Mouse (Mus musculus) embryonic facial prominence, embryonic 11.5 days (tissue): ENCODE data around the gene Fbxo48. TPM values are rescaled to one million over a fixed set of nuclear protein-coding genes. Genes with fewer than 3 reads are reported as not detected.

Experiments
- ATAC-seq: fragments of 200-750 bp; cut with Nextera tagmentation; replicated peaks from 2 replicates; pipeline ENCODE4 v1.8.0; 2017; ENCODE audit warnings: low read depth; ENCODE audit not compliant: insufficient number of reproducible peaks, low FRiP score, low TSS enrichment
- DNase-seq: peaks from one replicate; pipeline ENCODE4 v3.0.0-alpha.2; 2015; ENCODE audit warnings: low spot score
- H3K27ac ChIP-seq: fragments of 300-500 bp; sonication (generic); replicated peaks from 2 replicates; pipeline ENCODE4 v1.5.1; 2014; ENCODE audit warnings: mild to moderate bottlenecking, low read depth, low read length, control low read depth
- H3K27me3 ChIP-seq: fragments of 300-500 bp; sonication (generic); 2 replicates; pipeline ENCODE4 v1.6.1; 2014; ENCODE audit warnings: mild to moderate bottlenecking, low read length, moderate library complexity, mixed read lengths; ENCODE audit not compliant: control insufficient read depth, insufficient read depth
- H3K36me3 ChIP-seq: fragments of 300-500 bp; sonication (generic); replicated peaks from 2 replicates; pipeline ENCODE4 v1.6.1; 2014; ENCODE audit warnings: low read depth, mild to moderate bottlenecking, low read length, moderate library complexity, mixed read lengths; ENCODE audit not compliant: control insufficient read depth, insufficient read depth
- H3K4me1 ChIP-seq: fragments of 300-500 bp; sonication (generic); 2 replicates; pipeline ENCODE4 v1.6.1; 2014; ENCODE audit warnings: low read length, mixed read lengths; ENCODE audit not compliant: control insufficient read depth, insufficient read depth
- H3K4me2 ChIP-seq: fragments of 300-500 bp; sonication (generic); 2 replicates; pipeline ENCODE4 v1.6.1; 2014; ENCODE audit warnings: low read depth, mild to moderate bottlenecking, control low read depth, low read length, moderate library complexity
- H3K4me3 ChIP-seq: fragments of 300-500 bp; sonication (generic); 2 replicates; pipeline ENCODE4 v1.5.1; 2014; ENCODE audit warnings: low read depth, low read length, control low read depth
- H3K9ac ChIP-seq: fragments of 300-500 bp; sonication (generic); replicated peaks from 2 replicates; pipeline ENCODE4 v1.6.1; 2014; ENCODE audit warnings: mild to moderate bottlenecking, control low read depth, low read length
- H3K9me3 ChIP-seq: fragments of 300-500 bp; sonication (generic); replicated peaks from 2 replicates; pipeline ENCODE4 v1.6.1; 2016; ENCODE audit warnings: mild to moderate bottlenecking, low read length, inconsistent platforms, mixed read lengths; ENCODE audit not compliant: control insufficient read depth
- WGBS: fragments of 180-500 bp; shearing (Covaris S2); extraction: QIAGEN DNeasy Blood & Tissue Kit; methylation state at CpG from one replicate; pipeline ENCODE4 v1.1.7; 2014; 5-methylcytosine and 5-hydroxymethylcytosine counted together
- polyA plus RNA-seq: library from polyadenylated mRNA; unstranded; fragments of >200 nt; fragmentation: Nextera tagmentation; extraction: Ambion mirVana; gene quantifications from 2 replicates; pipeline ENCODE4 v1.2.1, GENCODE M21; 2014

Fbxo48 gene
- polyA plus RNA-seq = 1.9 and 2.4 TPM in 2 replicates

DNA sequence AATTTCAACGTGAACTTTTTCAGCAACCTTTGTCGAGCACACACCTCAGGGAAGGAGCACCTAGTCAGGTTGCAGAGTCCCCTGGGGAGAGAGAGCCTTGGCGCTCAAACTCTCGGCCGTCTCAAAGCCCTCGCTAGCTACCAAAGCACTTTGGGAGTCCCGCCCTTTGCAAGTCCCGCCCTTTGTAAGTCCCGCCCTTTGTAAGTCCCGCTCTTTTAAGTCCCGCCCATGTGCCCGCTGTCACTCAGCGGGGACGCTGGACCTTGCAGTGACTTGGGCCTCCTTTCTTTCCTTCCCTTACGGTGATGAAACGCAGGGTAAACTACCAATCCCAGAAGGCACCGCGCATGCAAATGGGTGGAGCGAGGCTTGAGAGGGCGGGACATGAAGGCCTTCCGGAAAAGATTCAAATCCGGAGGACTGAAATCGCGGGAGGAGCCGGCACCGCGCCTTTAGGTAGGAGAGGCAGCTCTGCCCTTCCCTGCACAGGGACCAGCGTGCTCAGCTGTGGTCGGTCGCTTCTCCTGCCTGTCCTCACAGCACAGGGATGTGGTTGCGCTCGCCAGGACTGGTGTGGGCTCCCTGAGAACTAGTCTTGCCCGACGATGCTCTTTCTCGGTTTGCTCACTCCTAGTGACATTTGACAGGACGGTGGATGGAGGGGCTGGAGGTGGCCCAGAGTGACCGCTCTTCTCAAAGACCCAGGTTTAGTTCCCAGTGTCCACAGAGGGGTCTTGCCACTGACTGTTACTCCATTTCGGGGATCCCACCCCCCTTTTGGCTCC is at the start of gene Fbxo48:
Gene Fbxo48, plus strand, starts transcription at position 400 of the 785 bp plus-strand sequence.
- H3K4me1 ChIP-seq = no peaks in the 10 kb centered on the region
- no peaks in the 10 kb centered on the region for H3K36me3 ChIP-seq
- H3K27ac ChIP-seq = no peak within 1 kb of the TSS; the same call in 1 of the 2 replicates
- ATAC-seq (peak; percentile 100), DNase-seq (peak; percentile 98)
- H3K27me3 ChIP-seq = no peaks in the 10 kb centered on the region
- 0% methylated on average over 38 of the region's 38 CpGs for WGBS
- peak within 1 kb of the TSS; percentile 71 for H3K4me2 ChIP-seq
- H3K4me3 ChIP-seq = peak within 1 kb of the TSS; percentile 66
- H3K9ac ChIP-seq = peak within 1 kb of the TSS; percentile 82
- no peaks in the 10 kb centered on the region for H3K9me3 ChIP-seq

DNA sequence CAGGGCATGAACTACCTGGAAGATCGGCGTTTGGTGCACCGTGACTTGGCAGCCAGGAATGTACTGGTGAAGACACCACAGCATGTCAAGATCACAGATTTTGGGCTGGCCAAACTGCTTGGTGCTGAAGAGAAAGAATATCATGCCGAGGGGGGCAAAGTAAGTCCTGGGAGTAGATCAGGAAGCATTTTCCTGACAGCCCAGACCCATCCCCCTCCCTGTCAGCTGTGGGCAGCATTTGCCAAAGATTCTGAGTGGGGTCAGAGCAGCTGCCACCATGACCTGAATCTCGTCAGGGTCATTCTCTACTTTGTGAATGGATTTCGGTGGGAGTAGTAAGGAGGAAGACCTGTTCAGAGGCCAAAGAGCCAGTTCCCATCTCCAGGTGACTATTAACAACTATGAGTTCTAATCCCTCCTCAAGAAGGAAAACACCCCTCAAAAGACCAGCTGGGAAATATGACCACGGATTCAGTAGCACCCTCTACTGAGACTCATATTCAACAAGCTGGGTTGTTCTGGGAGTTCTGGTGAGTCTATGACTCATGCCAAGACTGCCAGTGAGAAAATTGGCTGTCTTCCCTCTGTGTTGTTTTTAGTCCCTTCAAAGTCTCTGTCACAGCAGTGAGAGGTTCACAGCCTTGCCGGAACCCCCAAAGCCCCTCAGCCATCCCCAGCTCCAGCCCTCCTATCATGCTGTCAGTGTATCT is 46.7 kb upstream of the Fbxo48 start:
- 63% methylated on average over 8 of the region's 8 CpGs for WGBS
- Histone ChIP-seq H3K27me3 (no peaks in the 10 kb centered on the region), H3K4me3 (no peak overlapping the region), H3K9me3 (no peaks in the 10 kb centered on the region), H3K4me2 (no peak overlapping the region), H3K9ac (no peak overlapping the region), H3K4me1 (no peaks in the 10 kb centered on the region; the same call in 1 of the 2 replicates), H3K27ac (no peak overlapping the region), H3K36me3 (no peaks in the 10 kb centered on the region)
- no peak for ATAC-seq
- DNase-seq = no peak

DNA sequence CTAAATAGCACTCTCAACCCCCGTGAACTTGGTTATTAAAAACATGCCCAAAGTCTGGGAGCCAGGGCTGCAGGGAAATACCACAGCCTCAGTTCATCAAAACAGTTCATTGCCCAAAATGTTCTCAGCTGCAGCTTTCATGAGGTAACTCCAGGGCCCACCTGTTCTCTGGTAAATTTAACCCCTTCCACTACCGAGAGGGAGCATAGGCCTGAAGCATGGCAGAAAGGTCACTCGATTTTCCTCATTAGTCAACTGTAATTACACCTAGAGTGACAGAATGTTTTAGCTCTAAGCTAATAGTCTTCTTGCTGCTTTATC is 46.2 kb upstream of the Fbxo48 start:
- Histone ChIP-seq H3K4me3 (no peak overlapping the region), H3K36me3 (no peaks in the 10 kb centered on the region), H3K4me2 (no peak overlapping the region), H3K27me3 (no peaks in the 10 kb centered on the region), H3K9ac (no peak overlapping the region), H3K27ac (no peak overlapping the region), H3K9me3 (no peaks in the 10 kb centered on the region), H3K4me1 (no peaks in the 10 kb centered on the region; the same call in 1 of the 2 replicates)
- 32% methylated on average over 3 of the region's 3 CpGs for WGBS
- ATAC-seq (no peak), DNase-seq (peak; percentile 58)

DNA sequence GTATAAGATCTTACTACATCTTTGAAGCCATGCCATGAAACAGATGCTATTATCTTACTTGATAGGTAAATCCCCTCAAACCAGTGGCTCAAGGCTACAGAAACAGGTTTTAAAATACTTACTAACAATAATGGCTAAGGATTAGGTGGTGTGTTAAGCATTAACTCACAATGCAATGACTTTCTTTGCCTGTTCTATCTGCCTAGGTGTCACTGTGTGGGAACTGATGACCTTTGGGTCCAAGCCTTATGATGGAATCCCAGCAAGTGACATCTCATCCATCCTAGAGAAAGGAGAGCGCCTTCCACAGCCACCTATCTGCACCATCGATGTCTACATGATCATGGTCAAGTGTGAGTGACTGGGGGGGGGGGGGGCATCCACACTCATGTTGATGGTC is 44.6 kb upstream of the Fbxo48 start:
- DNase-seq (no peak), ATAC-seq (no peak)
- Histone ChIP-seq H3K4me2 (no peak overlapping the region), H3K9ac (no peak overlapping the region), H3K9me3 (no peaks in the 10 kb centered on the region), H3K27ac (no peak overlapping the region), H3K4me3 (no peak overlapping the region), H3K36me3 (no peaks in the 10 kb centered on the region), H3K27me3 (no peaks in the 10 kb centered on the region), H3K4me1 (no peaks in the 10 kb centered on the region; the same call in 1 of the 2 replicates)
- 97% methylated on average over 2 of the region's 2 CpGs for WGBS

DNA sequence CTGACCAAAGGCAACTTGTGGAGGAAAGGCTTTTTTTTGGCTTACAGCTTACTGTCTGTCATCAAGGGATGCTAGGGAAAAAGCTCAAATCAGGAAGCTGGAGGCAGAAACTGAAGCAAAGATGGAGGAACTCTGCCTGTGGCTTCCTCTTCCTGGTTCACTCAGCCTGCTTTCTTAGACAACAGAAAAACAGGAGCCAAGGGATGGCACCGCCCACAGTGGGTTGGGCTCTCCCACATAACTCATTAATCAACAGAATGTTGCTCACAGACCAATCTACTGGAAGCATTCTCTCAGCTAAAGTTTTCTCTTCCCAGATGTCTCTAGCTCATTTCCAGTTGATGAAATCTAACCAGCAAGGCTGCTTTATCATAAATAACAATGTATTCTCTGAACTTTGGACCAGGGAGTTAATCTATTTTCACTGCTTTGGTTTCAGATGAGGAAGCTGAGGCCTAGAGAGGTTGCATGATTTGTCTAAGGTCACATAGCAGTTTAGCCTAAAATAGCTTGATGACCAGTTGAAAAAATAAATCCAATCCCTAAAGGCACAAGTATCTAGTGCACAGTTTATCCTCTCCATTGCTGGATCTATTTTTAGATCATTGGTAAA is 43.6 kb upstream of the Fbxo48 start:
- H3K4me1 ChIP-seq = no peaks in the 10 kb centered on the region; the same call in 1 of the 2 replicates
- no peak for ATAC-seq
- no peak overlapping the region for H3K27ac ChIP-seq
- no peak overlapping the region for H3K4me3 ChIP-seq
- no peaks in the 10 kb centered on the region for H3K36me3 ChIP-seq
- H3K4me2 ChIP-seq = no peak overlapping the region
- WGBS = 79% methylated on average over 1 of the region's 1 CpGs
- no peaks in the 10 kb centered on the region for H3K27me3 ChIP-seq
- no peak for DNase-seq
- H3K9me3 ChIP-seq = no peaks in the 10 kb centered on the region
- no peak overlapping the region for H3K9ac ChIP-seq

DNA sequence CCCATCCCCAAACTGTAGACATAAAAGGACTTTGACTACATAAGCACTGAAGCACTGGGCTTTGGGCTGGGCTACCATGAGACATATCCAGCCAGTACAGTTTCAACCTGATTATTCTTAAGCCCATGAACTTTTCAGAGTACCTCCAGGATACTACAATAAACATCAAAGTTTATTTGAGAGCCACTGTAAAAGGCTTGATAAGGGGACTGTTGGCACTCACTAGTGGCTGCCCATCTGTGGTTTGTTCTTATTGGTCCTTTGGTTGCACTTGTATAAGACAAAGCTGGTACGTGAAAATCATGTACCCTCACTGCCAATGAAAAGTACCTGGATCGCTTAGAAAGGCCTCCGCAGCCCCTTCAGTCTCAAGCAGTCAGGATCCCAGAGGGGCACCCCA is 36.4 kb upstream of the Fbxo48 start:
- Histone ChIP-seq H3K9me3 (no peaks in the 10 kb centered on the region), H3K36me3 (no peaks in the 10 kb centered on the region), H3K27ac (no peak overlapping the region), H3K4me2 (no peak overlapping the region), H3K9ac (no peak overlapping the region), H3K4me3 (no peak overlapping the region), H3K4me1 (no peaks in the 10 kb centered on the region), H3K27me3 (no peaks in the 10 kb centered on the region)
- no peak for DNase-seq
- WGBS = 65% methylated on average over 3 of the region's 3 CpGs
- ATAC-seq = no peak

DNA sequence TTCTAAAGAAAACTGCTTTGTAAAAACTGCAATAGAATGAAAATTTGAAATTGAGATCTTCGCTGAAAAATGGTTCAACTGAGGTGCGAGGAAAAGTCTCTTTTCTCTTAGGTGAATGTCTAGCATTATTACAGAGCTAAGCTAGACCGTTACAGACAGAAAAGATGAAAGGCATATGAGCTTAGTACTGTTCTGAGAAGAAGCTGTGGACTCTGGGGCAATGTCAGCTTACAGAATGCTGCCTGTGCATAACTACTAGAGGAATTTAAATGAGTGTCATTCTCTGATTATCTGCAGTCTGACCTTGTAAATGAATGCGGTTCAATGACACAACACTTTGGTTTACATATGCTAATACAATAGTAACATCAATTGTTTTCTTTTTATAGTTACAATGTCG is 35.3 kb upstream of the Fbxo48 start:
- H3K27ac ChIP-seq = no peak overlapping the region
- DNase-seq (no peak), ATAC-seq (no peak)
- no peak overlapping the region for H3K4me2 ChIP-seq
- H3K9ac ChIP-seq = no peak overlapping the region
- no peak overlapping the region for H3K4me3 ChIP-seq
- no peaks in the 10 kb centered on the region for H3K27me3 ChIP-seq
- no peaks in the 10 kb centered on the region for H3K36me3 ChIP-seq
- 79% methylated on average over 5 of the region's 5 CpGs for WGBS
- no peaks in the 10 kb centered on the region for H3K4me1 ChIP-seq
- H3K9me3 ChIP-seq = no peaks in the 10 kb centered on the region

DNA sequence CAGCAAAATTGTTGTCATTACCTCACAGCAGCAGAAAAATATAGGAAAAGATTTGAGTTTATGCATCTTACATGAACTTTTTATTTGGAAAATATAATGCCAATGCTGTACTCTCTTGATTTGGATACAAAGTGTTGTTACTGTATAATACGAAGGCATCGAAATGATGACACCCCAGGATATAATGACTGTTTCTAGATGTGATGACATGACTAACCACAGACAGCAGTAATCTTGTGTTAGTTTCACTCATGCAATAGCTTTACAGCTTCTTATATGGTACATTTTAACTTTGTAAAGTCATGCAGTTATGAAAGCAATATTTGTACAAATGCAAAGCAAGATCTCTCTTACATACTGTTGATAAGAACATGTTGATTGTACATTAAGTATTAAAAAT is 33.7 kb upstream of the Fbxo48 start:
- Histone ChIP-seq H3K27me3 (no peaks in the 10 kb centered on the region), H3K36me3 (no peaks in the 10 kb centered on the region), H3K9ac (no peak overlapping the region), H3K4me3 (no peak overlapping the region), H3K27ac (no peak overlapping the region), H3K4me1 (no peaks in the 10 kb centered on the region), H3K9me3 (no peaks in the 10 kb centered on the region), H3K4me2 (no peak overlapping the region)
- ATAC-seq = no peak
- 94% methylated on average over 2 of the region's 2 CpGs for WGBS
- no peak for DNase-seq
